Mouse (Mus musculus): ENCODE results near the gene Mafg.
A peak's percentile ranks its signal among the peaks of the same experiment; 100 is the strongest.

The Mafg gene

DNA sequence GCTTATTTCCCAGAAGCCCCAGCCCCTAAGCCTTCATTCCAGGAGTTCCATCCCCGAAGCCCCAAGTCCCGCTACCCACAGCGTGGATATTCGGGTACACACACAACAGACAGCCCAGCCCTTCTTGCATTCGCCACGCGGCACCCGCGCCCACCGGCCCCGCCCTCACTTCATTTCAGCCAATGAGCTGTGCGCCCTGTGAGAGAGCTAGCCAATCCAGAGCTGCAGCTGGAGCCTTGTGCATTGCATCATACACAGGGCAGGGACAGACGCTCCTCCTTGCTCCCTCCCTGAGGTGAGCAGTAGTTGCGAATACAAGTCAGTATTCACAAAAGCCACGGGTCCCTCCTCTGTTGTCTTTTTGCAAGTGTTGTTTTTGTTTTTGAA is 10.2 kb upstream of the Mafg start, which contains the start of gene Pycr1:
Pycr1 (minus strand) TSS at position 169 of the 387 bp plus-strand sequence.
- peak; percentile 94 for DNase-seq

DNA sequence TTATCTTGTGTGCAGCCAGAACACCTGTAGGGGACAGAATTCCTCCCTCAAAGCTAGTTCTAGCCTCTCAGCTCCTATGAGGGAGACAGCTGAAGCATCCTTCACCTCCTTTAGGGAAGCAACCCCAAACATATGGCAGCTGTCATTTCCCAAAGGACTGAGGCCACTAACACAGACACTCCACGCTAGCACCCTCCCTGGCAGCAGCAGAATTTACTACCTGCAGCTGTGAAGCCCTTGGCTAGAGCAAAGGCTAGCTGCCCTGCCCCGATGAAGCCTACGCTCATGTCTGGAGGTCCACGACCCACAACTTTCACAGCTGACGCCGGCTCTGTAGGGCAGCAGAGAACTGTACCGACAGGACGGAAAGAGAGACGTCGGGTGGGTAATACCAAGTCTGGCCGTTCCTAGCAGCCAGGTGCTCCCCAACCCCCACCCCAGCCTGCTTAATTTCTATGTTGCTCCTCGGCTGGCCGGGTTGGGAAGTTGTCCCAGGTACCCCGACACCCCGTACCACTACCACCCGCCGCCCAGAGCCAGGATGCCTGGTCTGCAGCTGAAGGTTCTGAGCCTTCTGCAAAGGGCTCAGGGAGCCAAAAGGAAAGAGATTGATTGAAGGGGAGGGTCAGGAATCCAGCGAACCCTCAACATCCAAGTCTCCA is 9.7 kb upstream of the Mafg start:
- no peak for DNase-seq

DNA sequence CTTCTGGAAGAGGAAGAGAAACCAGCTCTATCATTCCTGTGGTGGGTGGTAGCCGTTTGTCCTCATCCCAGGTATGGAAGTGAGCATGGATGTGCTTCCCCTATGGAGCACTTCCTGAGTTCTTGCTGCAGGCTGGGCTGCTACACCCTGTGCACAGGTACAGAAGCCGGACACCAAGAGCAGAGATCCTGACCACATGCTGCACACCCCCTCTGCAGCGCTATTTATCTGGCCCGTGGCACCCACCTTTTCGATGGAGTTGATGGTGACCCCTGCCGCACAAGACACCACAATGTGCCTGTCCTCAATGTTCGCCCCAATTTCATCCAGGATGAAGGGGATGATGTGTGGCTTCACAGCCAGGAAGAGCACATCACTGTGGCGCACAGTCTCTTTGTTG is 8.5 kb upstream of the Mafg start:
- no peak for DNase-seq

GRCm38 (mm10) chr11:120641255-120641654 is 7.9 kb upstream of the Mafg start:
- no peak for DNase-seq

DNA sequence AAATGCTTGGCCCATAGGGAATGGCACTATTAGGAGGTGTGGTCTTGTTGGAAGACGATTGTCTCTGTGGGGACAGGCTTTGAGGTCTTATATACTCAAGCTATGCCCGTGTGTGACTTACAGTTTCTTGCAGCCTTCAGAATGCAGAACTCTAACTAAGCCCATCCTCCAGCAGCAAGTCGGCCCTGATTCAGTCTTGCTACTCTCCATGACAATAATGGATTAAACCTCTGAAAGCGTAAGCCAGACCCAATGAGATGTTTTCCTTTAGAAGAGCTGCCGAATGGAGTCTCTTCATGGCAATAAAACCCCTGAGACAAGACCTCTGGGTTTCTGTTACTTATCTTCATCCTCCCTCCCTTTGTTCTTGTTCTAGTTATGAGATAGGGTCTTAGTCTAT is 1.4 kb upstream of the Mafg start:
- DNase-seq, result no peak

DNA sequence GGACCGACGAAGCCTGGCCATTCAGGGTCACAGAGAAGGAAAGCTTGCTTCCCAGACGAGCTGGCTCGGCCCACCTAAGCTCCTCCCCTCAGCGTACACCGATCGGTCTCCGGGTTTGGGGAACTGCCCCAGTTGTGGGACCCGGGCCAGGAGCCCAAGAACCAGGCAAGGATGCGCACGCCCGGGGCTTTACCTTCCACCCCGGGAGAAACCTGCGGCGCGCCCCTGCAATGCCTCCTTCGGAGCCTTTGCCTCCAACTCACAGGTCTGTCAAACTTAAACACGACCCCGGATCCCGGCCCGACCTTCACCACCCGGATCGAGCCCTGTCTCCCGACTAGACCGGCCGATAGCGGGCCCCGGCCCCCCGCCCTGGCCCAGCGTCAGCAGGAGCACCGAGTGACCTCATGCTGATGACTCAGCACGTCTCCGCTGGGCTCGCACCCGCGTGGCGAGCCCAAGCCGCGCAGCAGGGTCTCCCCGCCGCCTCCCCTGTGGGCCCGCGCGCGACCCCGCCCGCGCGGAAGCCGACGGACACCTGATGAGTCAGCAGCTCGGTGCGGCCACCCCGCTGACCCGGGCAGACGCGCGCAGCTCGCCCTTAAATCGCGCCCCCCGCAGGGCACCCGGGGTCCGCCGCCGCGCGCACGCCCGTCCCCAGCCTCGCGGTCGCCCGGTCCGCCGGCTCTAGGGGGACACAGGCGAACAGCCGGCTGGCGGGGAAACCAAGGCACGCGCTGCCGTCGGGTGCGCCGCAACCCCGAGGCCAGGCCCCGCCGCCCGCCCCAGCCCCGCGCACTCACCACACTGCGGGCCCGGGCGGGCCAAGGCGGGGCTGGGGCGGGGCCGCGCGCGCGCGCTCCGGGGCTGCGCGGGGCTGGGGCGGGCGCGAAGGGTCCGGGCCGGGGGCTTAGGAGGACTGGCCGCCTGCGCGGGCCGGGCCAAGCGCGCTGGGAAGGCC is 561 bp downstream of the Mafg start:
- DNase-seq, result peak; percentile 78

DNA sequence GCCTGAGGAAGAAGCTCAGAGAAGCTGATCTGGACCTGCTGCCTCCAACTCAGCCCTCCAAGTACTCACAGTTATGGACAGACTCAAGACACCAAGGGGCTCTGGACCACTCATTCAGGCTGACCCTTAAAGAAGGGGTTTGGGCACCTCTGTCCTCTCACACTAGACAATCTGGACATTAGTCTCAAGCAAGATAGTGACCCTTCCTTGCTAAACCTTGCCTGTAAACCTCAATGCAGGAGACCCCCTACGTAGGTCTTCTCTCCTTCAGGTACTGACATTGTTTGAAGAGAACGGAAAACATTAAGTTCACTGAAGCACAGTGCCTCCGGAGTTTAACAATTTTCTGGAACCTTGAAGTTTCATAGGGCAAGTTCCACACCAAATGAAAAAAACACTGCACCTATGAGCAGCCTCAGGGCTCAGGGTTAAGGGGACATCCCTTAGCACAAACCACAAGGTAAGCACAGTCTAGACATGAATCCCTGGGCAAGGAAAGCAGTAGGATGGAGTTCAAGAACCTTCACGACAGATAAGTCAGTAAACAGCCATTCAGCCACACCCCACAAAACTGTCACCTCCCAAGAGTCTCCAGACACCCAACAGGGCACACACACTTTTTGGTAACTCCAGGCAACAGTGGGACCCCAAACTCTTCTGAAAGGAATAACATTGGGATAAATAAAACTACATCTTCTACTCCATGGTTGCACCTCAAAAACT is 1.5 kb downstream of the Mafg start:
- no peak for DNase-seq

GRCm38 (mm10) chr11:120630881-120631725 is 2.3 kb downstream of the Mafg start:
- DNase-seq, result no peak

- DNase-seq, result no peak
Observed at GRCm38 (mm10) chr11:120630401-120630871, 3.0 kb downstream of the Mafg start.

- DNase-seq, result no peak
Observed at GRCm38 (mm10) chr11:120629911-120630310, 3.5 kb downstream of the Mafg start.

- DNase-seq, result no peak
Observed at GRCm38 (mm10) chr11:120629341-120629730, 4.1 kb downstream of the Mafg start.

DNA sequence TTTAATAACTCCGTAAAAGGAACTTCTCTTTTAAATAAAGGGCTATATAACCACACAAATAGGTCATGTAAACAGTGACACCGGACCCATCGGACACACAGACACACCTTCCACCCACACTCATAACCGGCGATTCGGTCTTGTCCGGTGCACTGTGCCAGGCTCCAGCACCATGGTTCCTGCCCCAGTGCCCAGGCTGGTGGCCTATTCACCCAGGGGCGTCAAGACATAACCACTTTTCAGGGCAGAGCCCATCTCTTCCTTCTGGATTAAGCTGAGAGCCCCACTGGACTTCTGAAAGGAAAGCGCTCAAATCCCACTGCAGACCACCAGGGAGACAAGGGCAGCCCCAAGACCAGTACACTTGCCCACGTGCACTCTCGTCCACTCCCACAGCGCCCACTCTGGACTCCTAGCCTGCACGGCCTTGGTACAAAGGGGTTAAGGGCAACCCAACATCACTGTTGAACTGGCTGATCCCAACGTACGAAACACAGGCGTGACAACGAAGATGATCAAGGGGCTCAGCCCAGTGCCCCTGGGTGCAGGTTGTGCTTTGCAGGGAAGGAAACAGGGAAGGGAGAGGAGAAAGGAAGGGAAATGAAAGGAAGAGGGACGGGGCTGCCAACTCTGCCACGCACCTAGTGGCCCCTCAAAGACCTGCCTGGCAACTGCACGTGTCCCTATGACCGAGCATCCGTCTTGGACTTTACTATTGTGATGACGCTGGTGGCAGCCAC is 4.6 kb downstream of the Mafg start:
- DNase-seq, result no peak

DNA sequence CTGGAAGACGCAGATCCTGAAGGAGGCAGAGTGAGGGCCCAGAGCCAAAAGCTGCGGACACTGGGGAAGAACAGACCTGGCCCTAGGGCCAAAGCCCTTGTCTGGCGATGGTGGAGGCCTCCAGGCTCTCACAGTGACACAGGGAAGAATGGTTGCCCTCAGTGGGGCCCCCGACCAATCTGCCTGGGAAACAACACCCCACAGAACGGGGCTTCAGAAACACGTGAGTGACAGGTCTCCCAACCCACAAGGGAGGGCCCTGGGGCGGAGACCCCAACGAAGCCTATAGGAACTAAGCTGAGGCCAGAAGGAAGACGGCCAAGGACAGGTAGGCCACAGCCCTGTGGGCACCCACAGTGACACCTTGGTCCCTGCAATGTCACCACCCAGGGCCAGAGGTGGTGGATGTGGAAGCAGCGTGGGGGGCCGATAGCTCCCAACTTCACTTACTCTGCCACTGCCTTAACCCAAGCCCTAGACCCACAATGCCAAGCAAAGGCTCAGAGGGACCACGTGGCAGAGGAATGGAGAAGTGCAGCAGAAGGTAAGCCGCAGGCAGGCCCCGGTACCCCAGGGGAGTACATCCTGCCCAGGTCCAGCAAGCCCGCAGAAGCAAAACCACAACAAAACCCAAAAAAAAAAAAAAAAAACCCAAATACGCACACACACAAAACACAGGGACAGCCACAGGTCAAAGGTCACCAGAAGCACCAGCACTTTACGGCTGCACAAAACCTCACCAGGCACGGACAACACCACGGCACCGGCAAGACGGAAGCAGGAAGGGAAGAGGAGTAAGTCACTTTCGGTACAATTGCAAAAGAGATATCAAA is 5.7 kb downstream of the Mafg start:
- no peak for DNase-seq

DNA sequence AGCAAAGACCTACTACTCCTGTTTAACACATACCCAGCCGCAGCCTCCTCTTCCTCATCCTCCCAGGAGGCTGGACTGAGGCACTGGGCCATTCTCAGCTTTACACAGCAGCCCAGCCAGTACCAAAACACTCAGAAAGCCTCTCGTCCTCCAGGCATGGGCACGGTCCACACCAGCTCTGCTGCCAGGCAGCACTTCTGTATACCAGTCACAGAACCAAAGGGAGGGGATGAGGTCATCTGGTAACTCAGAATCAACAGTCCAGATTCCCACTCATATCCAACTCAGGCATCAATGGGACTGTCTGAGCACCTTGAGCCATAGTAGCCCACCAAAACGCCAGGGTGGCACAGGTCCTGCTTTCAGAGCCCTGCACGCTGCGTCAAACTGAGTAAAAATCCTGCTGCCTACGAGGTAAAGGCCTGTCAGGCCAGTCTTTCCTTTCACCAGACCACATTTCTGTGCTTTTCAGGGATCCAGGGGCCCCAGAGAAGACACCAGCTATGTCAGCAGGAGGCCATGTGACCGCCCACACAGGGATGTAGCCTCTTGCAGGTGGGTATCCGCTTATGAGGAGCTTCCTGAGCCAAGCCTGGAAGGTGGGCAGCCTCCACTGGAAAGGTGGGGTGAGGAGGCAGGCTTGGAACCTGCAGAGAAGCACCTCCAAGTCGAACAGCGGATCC is 6.5 kb downstream of the Mafg start:
- no peak for DNase-seq

DNA sequence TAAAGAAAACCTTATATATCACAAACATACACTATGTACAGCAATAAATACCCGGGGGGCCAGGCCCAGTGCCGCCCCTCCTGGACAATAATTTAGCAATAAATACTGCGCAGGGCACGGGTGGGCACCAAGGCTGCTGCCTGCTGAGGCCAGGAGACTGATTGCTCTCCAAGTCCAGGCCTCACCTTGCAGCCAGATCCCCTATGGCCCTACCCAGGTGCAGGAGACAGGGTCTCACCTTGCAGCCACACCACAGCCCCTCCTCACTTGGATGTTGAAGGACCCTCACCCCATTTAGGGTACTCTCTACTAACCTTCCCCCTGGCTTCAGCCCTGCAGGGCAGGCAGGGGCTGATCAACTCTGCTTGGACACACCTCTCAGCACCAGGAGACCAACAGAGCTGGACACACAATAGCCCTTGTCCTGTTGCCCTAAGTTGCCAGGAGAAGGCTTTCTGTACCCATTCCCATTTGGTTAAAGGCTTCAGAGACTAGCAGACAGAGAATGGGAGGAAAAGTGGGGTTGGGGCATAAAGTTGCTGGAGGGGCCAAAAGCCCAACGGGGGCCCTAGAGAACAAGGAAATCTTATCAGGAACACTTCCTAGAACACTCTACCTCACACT is 8.1 kb downstream of the Mafg start, which contains the start of gene Sirt7:
Sirt7 (minus strand) TSS at position 89 of the 624 bp plus-strand sequence.
- no peak for DNase-seq

DNA sequence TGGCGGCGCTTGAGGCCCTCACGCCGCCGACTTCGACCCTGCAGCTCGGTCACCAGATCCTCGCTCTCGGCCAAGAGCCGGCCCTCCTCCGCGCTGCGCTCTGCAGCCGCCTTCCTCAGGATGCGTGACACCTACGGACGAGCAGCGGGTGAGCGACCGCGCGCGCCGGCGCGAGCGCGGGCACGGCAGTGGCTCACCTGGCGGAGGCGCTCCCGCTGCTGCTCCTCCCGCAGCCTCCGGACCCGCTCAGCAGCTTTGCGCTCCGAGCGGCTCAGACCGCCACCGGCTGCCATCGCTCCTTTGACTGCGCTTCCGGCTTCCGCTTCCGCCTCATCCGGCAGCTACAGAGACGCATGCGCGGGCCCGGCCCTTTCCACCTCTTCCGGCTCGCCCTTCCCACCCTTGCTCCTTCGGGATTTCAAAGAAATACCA is 8.7 kb downstream of the Mafg start:
- DNase-seq, result peak; percentile 92

- DNase-seq, result peak; percentile 56
Observed at GRCm38 (mm10) chr11:120623961-120624679, 9.3 kb downstream of the Mafg start.

GRCm38 (mm10) chr11:120622805-120623204 is 10.6 kb downstream of the Mafg start:
- DNase-seq, result no peak

DNA sequence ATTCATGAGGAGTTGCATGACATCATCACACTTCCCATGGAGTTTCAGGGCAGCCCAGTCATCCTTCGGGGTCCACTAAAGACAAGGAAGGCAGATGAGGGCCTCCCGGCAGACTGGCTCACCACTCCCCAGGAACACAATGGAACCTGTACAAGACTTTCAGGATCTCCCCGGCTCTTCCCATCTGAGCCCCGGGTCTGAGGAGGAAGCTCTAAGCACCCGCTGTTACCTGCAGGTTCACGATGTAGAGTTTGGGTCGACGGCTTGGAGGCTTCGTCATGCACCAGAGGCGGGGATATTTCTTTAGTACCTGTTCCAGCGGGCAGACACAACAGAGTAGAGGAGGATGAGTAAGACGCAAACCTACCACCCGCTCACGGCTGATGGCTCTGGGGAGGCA is 13.2 kb downstream of the Mafg start:
- no peak for DNase-seq

Data from retina, postnatal 1 day (tissue).